Mouse (Mus musculus) limb, embryonic 14.5 days (tissue): ENCODE measurements around the gene Gucy2c. TPM values are rescaled to one million over a fixed set of nuclear protein-coding genes. Genes with fewer than 3 reads are reported as not detected.
"Not testable (repeated sequence)": the region's sequence is repeated elsewhere in the genome, so short reads cannot be mapped to it uniquely, and the experiment has no call there.

ENCODE experiments used
- ATAC-seq: fragments of 200-750 bp; cut with Nextera tagmentation; 2 replicates; pipeline ENCODE4 v1.8.0; 2017; ENCODE audit warnings: low read depth, moderate number of reproducible peaks, moderate TSS enrichment; ENCODE audit not compliant: low FRiP score
- DNase-seq: peaks from one replicate; pipeline ENCODE4 v3.0.0-alpha.2; 2015; ENCODE audit warnings: low spot score
- H3K27ac ChIP-seq: fragments of 300-500 bp; sonication (generic); replicated peaks from 2 replicates; pipeline ENCODE4 v1.5.1; 2014; ENCODE audit warnings: low read depth, mild to moderate bottlenecking, low read length, moderate library complexity, mixed read lengths
- H3K27me3 ChIP-seq: fragments of 300-500 bp; sonication (generic); 2 replicates; pipeline ENCODE4 v1.6.1; 2014; ENCODE audit warnings: low read length, mixed read lengths; ENCODE audit not compliant: control insufficient read depth, insufficient read depth
- H3K36me3 ChIP-seq: fragments of 300-500 bp; sonication (generic); 2 replicates; pipeline ENCODE4 v1.6.1; 2014; ENCODE audit warnings: mild to moderate bottlenecking, low read length, moderate library complexity, mixed read lengths; ENCODE audit not compliant: control insufficient read depth, insufficient read depth
- H3K4me1 ChIP-seq: fragments of 300-500 bp; sonication (generic); 2 replicates; pipeline ENCODE4 v1.6.1; 2014; ENCODE audit warnings: antibody characterized with exemption, low read length, mixed read lengths; ENCODE audit not compliant: control insufficient read depth, insufficient read depth
- H3K4me2 ChIP-seq: fragments of 300-500 bp; sonication (generic); replicated peaks from 2 replicates; pipeline ENCODE4 v1.6.1; 2014; ENCODE audit warnings: low read depth, mild to moderate bottlenecking, low read length, moderate library complexity; ENCODE audit not compliant: severe bottlenecking
- H3K4me3 ChIP-seq: fragments of 300-500 bp; sonication (generic); replicated peaks from 2 replicates; pipeline ENCODE4 v1.5.1; 2014; ENCODE audit warnings: low read length
- H3K9ac ChIP-seq: fragments of 300-500 bp; sonication (generic); 2 replicates; pipeline ENCODE4 v1.6.1; 2014; ENCODE audit warnings: mild to moderate bottlenecking, low read depth, low read length, moderate library complexity; ENCODE audit not compliant: severe bottlenecking
- H3K9me3 ChIP-seq: fragments of 300-500 bp; sonication (generic); 2 replicates; pipeline ENCODE4 v1.6.1; 2016; ENCODE audit warnings: low read length; ENCODE audit not compliant: control insufficient read depth
- POLR2A ChIP-seq: fragments of 200-500 bp; IDR thresholded peaks from 2 replicates; pipeline ENCODE4 v1.8.0; 2012; ENCODE audit warnings: inconsistent platforms, mild to moderate bottlenecking, moderate library complexity, borderline replicate concordance; ENCODE audit not compliant: insufficient read depth, insufficient read length; ENCODE audit errors: extremely low read depth
- WGBS: fragments of 180-500 bp; shearing (Covaris S2); extraction: QIAGEN DNeasy Blood & Tissue Kit; methylation state at CpG from one replicate; pipeline ENCODE4 v1.1.7; 2014; 5-methylcytosine and 5-hydroxymethylcytosine counted together
- polyA plus RNA-seq, 2 experiments: library from polyadenylated mRNA; depleted of rRNA in 1 of 2; stranded (reverse) in 1 of 2; unstranded in 1 of 2; fragments of >200 nt; fragmentation: Nextera tagmentation in 1 of 2; extraction: Ambion mirVana in 1 of 2; gene quantifications; 2 replicates each; pipeline versions ENCODE4 v1.2.1 to v1.2.3; 2012 to 2014

Gene Gucy2c
- polyA plus RNA-seq, 2 experiments, result 0.06 to 0.10 TPM

GRCm38 (mm10) chr6:136803739-136804633 lies 22.4 kb upstream of the Gucy2c start, which contains the start of gene Hist4h4:
Hist4h4 (minus strand) TSS chr6:136804415.
- Histone ChIP-seq H3K36me3 (no peaks in the 10 kb centered on the region), H3K9me3 (no peaks in the 10 kb centered on the region), H3K27ac (peak within 1 kb of the TSS; percentile 100), H3K4me3 (peak within 1 kb of the TSS; percentile 78), H3K4me2 (peak within 1 kb of the TSS; percentile 62), H3K4me1 (peaks cover 15% of the 10 kb centered on the region), H3K27me3 (no peaks in the 10 kb centered on the region), H3K9ac (peak within 1 kb of the TSS; percentile 96)
- TF ChIP-seq POLR2A, result peak; percentile 98; the same call in 1 of the 2 replicates
- DNase-seq (peak; percentile 97), ATAC-seq (peak; percentile 76)
- under 1% methylated on average over 50 of the region's 50 CpGs for WGBS

- DNase-seq (no peak), ATAC-seq (peak; percentile 2; the same call in 1 of the 2 replicates)
- 13% methylated on average over 12 of the region's 12 CpGs for WGBS
Observed at GRCm38 (mm10) chr6:136803093-136803738, 21.7 kb upstream of the Gucy2c start.

GRCm38 (mm10) chr6:136801274-136801673 lies 19.7 kb upstream of the Gucy2c start:
- no peak for DNase-seq
- no peak for ATAC-seq
- Histone ChIP-seq H3K27ac (no peak overlapping the region), H3K9ac (no peak overlapping the region), H3K4me2 (no peak overlapping the region), H3K4me3 (no peak overlapping the region), H3K27me3 (no peaks in the 10 kb centered on the region), H3K9me3 (no peaks in the 10 kb centered on the region), H3K36me3 (no peaks in the 10 kb centered on the region), H3K4me1 (peaks cover 9% of the 10 kb centered on the region)
- TF ChIP-seq POLR2A, result no peak
- 84% methylated on average over 6 of the region's 6 CpGs for WGBS

More at GRCm38 (mm10) chr6:136803093-136803738, 21.7 kb upstream of the Gucy2c start:
- peak overlapping the region; percentile 62 for H3K4me2 ChIP-seq
- no peak for TF ChIP-seq POLR2A
- no peaks in the 10 kb centered on the region for H3K9me3 ChIP-seq
- peak overlapping the region; percentile 78 for H3K4me3 ChIP-seq
- no peaks in the 10 kb centered on the region for H3K27me3 ChIP-seq
- H3K4me1 ChIP-seq, result peaks cover 12% of the 10 kb centered on the region
- H3K27ac ChIP-seq, result peak overlapping the region; percentile 100
- H3K36me3 ChIP-seq, result no peaks in the 10 kb centered on the region
- H3K9ac ChIP-seq, result peak overlapping the region; percentile 96

GRCm38 (mm10) chr6:136800710-136801109 lies 19.1 kb upstream of the Gucy2c start:
- Histone ChIP-seq H3K27ac (no peak overlapping the region), H3K4me2 (no peak overlapping the region), H3K9ac (no peak overlapping the region), H3K36me3 (no peaks in the 10 kb centered on the region), H3K27me3 (no peaks in the 10 kb centered on the region), H3K4me3 (no peak overlapping the region), H3K9me3 (no peaks in the 10 kb centered on the region), H3K4me1 (peaks cover 9% of the 10 kb centered on the region)
- ATAC-seq, result no peak
- TF ChIP-seq POLR2A, result no peak
- no peak for DNase-seq
- WGBS, result 93% methylated on average over 8 of the region's 8 CpGs

- H3K27me3 ChIP-seq, H3K9ac ChIP-seq, H3K9me3 ChIP-seq, H3K36me3 ChIP-seq, H3K4me3 ChIP-seq, DNase-seq, ATAC-seq, H3K27ac ChIP-seq, H3K4me2 ChIP-seq: not testable (repeated sequence)
- H3K4me1 ChIP-seq, result peaks cover 11% of the 10 kb centered on the region
- WGBS, result 89% methylated on average over 3 of the region's 3 CpGs
Observed at GRCm38 (mm10) chr6:136797874-136798693, 16.5 kb upstream of the Gucy2c start.
